Mouse (Mus musculus) megakaryocyte-erythroid progenitor cell, adult 5-6 weeks (primary cell): ENCODE data around the gene Scn3b. TPM values are rescaled to one million over a fixed set of nuclear protein-coding genes. Genes with fewer than 3 reads are reported as not detected.

ENCODE experiments used
- ATAC-seq: replicated peaks from 2 replicates; pipeline ENCODE4 v1.8.0; 2016; ENCODE audit warnings: mild to moderate bottlenecking, inconsistent platforms; ENCODE audit not compliant: severe bottlenecking, poor library complexity, low FRiP score, low TSS enrichment
- total RNA-seq, 2 experiments: library from RNA; stranded (forward) in 1 of 2; stranded (reverse) in 1 of 2; fragments of 200-1000, 215-1000 nt in 1 of 2; fragments of >200 nt in 1 of 2; fragmentation: Nextera tagmentation in 1 of 2; gene quantifications; 2 replicates each; pipeline ENCODE4 v1.2.3; 2014 to 2017

Gene Scn3b
- total RNA-seq, 2 experiments from 2014 or later, result not detected

GRCm38 (mm10) chr9:40263874-40264273, 5.1 kb upstream of the Scn3b start:
- no peak for ATAC-seq

GRCm38 (mm10) chr9:40268040-40268747, 823 bp upstream of the Scn3b start:
- no peak for ATAC-seq

GRCm38 (mm10) chr9:40268748-40269102, 292 bp upstream of the Scn3b start:
- no peak for ATAC-seq

DNA sequence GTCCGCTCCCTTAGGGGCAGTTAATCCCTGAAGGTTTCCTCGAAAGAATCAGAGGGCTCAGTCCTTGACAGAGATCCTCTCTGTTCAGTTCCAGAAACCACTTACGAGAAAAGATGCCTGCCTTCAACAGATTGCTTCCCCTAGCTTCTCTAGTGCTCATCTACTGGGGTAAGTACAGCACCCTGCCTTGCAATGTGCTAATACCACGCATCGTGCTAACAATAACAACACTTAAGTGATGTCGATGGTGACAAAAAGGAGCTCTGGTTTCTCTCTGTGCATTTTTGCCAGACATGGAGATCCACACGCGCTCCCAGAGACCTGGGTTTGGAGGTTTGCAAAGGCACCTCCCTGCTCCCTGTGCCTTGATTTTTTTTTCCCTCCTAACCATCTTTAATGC, 863 bp downstream of the Scn3b start:
- ATAC-seq, result no peak

GRCm38 (mm10) chr9:40271075-40271474, 2.1 kb downstream of the Scn3b start:
- ATAC-seq, result no peak

DNA sequence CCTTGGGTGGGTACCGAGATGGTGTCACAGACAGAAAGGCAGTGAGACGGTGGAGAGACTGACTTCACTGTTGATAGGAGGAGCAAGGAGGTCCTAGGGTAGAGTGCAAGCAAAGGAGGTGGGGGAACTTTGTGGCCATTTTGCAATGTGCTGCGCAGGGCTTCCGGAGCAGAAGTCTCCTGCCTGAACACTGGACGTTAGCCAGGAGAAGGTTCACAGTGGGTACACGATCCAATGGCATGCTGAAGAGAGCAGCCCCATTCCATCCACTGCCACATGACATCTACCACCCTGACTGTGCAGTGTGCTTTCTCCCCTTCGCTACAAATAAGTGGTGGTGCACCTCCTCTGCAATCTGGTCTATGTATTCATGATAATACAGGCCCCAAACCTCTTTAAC, 3.8 kb downstream of the Scn3b start:
- ATAC-seq, result no peak

DNA sequence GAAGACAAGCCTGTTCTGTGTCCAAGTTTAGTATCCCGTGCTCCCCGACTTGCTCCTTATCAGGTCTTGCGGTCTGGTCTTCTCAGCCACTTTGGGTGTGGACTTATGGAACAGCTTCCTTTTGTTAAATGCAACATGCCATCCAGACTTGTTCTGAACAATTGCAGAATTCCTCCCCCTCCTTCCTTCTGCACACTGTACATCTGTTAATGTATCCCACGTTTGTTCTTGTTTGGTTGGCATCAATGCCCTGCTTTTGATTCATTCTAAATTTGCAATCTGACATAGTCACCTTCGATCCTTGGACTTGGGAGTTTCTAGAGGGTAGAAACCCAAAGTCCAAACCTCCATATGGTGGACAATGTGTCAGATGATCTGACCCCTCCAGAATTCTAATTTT, 6.9 kb downstream of the Scn3b start:
- no peak for ATAC-seq

- no peak for ATAC-seq
Observed at GRCm38 (mm10) chr9:40277671-40278070, 8.7 kb downstream of the Scn3b start.

- ATAC-seq, result no peak
Observed at GRCm38 (mm10) chr9:40279438-40279837, 10.4 kb downstream of the Scn3b start.

GRCm38 (mm10) chr9:40282968-40283367, 14.0 kb downstream of the Scn3b start:
- no peak for ATAC-seq

DNA sequence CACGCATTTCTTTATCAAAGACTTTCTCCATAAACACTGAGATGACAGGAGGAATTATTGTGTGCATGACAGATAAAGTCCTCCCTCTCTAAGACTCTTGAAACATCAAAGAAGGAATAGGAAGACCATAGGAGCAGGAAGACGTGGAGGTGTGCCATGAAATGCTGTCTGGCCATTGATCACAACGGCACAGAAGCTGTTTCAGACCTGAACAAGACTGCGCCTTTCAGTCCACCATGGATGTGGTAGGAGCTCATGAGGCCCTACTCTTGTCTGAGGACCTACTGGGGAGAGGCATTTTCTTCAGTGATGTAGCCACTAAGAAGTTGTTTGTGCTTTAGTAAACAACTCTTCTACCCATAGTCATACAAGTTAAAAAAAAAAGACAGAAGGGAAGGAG, 23.5 kb downstream of the Scn3b start:
- ATAC-seq, result no peak

- no peak for ATAC-seq
Observed at GRCm38 (mm10) chr9:40293286-40293685, 24.3 kb downstream of the Scn3b start.

GRCm38 (mm10) chr9:40293740-40294139, 24.7 kb downstream of the Scn3b start:
- no peak for ATAC-seq

- no peak for ATAC-seq
Observed at GRCm38 (mm10) chr9:40294210-40294609, 25.2 kb downstream of the Scn3b start.

GRCm38 (mm10) chr9:40294866-40295265, 25.8 kb downstream of the Scn3b start:
- ATAC-seq, result no peak

GRCm38 (mm10) chr9:40296251-40296650, 27.2 kb downstream of the Scn3b start:
- no peak for ATAC-seq

- no peak for ATAC-seq
Observed at GRCm38 (mm10) chr9:40297969-40298368, 29.0 kb downstream of the Scn3b start.

DNA sequence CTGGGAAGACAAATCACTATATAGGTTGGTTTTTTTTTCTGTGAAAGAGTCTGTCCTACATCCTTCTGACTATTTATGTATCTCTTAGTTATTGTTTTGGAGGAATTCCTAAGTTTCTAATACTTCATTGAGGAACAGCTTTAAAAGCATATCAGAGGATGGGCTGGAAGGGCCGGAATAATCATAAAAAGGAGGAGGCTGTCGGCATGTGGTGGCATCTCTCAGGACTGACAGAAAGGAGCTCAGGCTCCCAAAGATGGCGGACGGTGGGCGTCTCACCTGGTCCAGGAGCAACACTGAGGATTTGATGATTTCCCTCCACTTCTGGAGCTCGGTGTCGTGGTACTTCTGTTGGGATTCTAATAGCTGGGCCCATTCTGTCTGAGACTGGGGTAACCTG, 30.3 kb downstream of the Scn3b start:
- no peak for ATAC-seq

- ATAC-seq, result no peak
Observed at GRCm38 (mm10) chr9:40300018-40300989, 31.3 kb downstream of the Scn3b start.

- ATAC-seq, result no peak
Observed at GRCm38 (mm10) chr9:40301475-40301874, 32.5 kb downstream of the Scn3b start.

DNA sequence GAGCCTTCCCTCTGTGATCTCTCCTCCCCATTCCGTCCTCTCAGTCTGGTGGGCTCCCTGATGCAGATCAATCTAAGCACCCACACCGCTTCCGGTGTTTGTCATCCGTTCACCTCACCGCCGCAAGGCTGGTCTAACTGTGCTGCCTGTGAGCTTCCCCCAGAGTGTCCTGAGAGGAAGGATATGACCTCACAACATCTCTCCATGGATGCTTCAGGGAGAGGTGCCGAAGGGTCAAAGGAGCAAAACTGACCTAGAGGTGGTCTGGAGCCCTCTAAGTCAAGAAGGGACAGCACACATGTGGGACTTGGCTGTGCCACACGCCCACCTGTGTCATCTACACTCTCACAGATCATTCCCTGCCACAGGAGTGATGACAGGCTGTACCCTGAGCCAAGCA, 33.4 kb downstream of the Scn3b start:
- ATAC-seq, result no peak
